Mouse (Mus musculus) limb, embryonic 11.5 days (tissue): Measurements from ENCODE around the gene Anxa11. TPM values are rescaled to one million over a fixed set of nuclear protein-coding genes. Genes with fewer than 3 reads are reported as not detected.
"Not testable (repeated sequence)": the region's sequence is repeated elsewhere in the genome, so short reads cannot be mapped to it uniquely, and the experiment has no call there.

Experiments
- ATAC-seq: fragments of 200-750 bp; cut with Nextera tagmentation; 2 replicates; pipeline ENCODE4 v1.8.0; 2017; ENCODE audit warnings: low read depth; ENCODE audit not compliant: insufficient number of reproducible peaks, low FRiP score, low TSS enrichment
- DNase-seq: peaks from one replicate; pipeline ENCODE4 v3.0.0-alpha.2; 2015; ENCODE audit warnings: low spot score
- H3K27ac ChIP-seq: fragments of 300-500 bp; sonication (generic); replicated peaks from 2 replicates; pipeline ENCODE4 v1.5.1; 2014; ENCODE audit warnings: low read depth, mild to moderate bottlenecking, low read length
- H3K27me3 ChIP-seq: fragments of 300-500 bp; sonication (generic); 2 replicates; pipeline ENCODE4 v1.6.1; 2014; ENCODE audit warnings: mild to moderate bottlenecking, low read length, mixed read lengths; ENCODE audit not compliant: control insufficient read depth, insufficient read depth
- H3K36me3 ChIP-seq: fragments of 300-500 bp; sonication (generic); 2 replicates; pipeline ENCODE4 v1.6.1; 2014; ENCODE audit warnings: mild to moderate bottlenecking, low read length, moderate library complexity, mixed read lengths; ENCODE audit not compliant: control insufficient read depth, insufficient read depth
- H3K4me1 ChIP-seq: fragments of 300-500 bp; sonication (generic); 2 replicates; pipeline ENCODE4 v1.6.1; 2014; ENCODE audit warnings: low read length, mixed read lengths; ENCODE audit not compliant: control insufficient read depth, insufficient read depth
- H3K4me2 ChIP-seq: fragments of 300-500 bp; sonication (generic); 2 replicates; pipeline ENCODE4 v1.6.1; 2014; ENCODE audit warnings: low read depth, mild to moderate bottlenecking, moderate library complexity; ENCODE audit not compliant: severe bottlenecking
- H3K4me3 ChIP-seq: fragments of 300-500 bp; sonication (generic); 2 replicates; pipeline ENCODE4 v1.5.1; 2014; ENCODE audit warnings: low read depth, low read length
- H3K9ac ChIP-seq: fragments of 300-500 bp; sonication (generic); 2 replicates; pipeline ENCODE4 v1.6.1; 2014; ENCODE audit warnings: mild to moderate bottlenecking, low read length
- H3K9me3 ChIP-seq: fragments of 300-500 bp; sonication (generic); 2 replicates; pipeline ENCODE4 v1.6.1; 2016; ENCODE audit warnings: low read length; ENCODE audit not compliant: control insufficient read depth
- WGBS: fragments of 180-500 bp; shearing (Covaris S2); extraction: QIAGEN DNeasy Blood & Tissue Kit; methylation state at CpG from one replicate; pipeline ENCODE4 v1.1.7; 2014; 5-methylcytosine and 5-hydroxymethylcytosine counted together
- polyA plus RNA-seq: library from polyadenylated mRNA; unstranded; fragments of >200 nt; fragmentation: Nextera tagmentation; extraction: Ambion mirVana; gene quantifications from 2 replicates; pipeline ENCODE4 v1.2.1, GENCODE M21; 2014

The Anxa11 gene
- polyA plus RNA-seq, 1 experiment from 2014 or later = 5.0 TPM

DNA sequence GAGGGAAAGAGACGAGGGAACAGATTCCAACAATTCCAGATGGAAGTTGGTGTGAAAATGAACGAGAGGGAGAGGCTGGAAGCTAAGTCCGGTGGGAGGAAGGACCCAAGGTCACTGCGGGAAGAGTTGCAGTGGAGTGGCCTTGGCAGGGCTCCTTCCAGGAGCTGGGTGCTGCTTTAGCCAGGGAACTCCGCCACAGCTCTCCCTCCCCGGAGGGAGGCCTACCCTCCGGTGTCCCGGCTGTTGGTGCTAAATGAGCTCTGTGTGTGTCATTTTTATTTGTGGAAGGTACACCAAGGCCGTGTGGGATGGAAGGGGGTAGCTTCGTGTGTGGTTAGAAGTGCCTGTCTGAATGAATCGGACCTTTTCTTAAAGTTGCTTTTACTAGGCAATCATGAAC is 24.9 kb downstream of the Anxa11 start:
- 75% methylated on average over 11 of the region's 11 CpGs for WGBS
- H3K4me3 ChIP-seq = no peak overlapping the region
- H3K4me1 ChIP-seq = no peaks in the 10 kb centered on the region
- DNase-seq (no peak), ATAC-seq (no peak)
- H3K27me3 ChIP-seq = no peaks in the 10 kb centered on the region
- H3K9ac ChIP-seq = no peak overlapping the region
- no peaks in the 10 kb centered on the region for H3K36me3 ChIP-seq
- H3K27ac ChIP-seq = no peak overlapping the region
- H3K4me2 ChIP-seq = no peak overlapping the region
- no peaks in the 10 kb centered on the region for H3K9me3 ChIP-seq

DNA sequence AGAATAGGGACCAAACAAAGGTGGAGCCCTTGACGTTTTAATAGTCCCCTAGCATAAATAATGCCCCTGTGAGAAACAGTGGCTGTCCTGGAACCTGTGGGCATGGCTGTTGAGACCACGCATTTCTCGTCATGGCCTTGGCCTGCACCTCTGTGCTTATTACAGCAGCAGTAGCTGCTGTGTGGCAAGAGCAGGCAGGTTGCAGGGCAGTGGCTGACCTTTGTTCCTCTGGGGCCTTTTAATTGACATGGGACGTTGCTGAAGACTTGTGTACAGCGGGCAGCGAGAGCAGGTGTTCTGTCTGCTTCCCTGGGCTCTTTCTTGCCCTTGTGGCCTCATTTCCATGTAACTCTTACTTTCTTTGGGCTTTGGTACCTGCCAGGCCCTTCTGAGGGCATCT is 25.9 kb downstream of the Anxa11 start:
- Histone ChIP-seq H3K4me2 (no peak overlapping the region), H3K4me3 (no peak overlapping the region), H3K9me3 (no peaks in the 10 kb centered on the region), H3K36me3 (no peaks in the 10 kb centered on the region), H3K27ac (no peak overlapping the region), H3K27me3 (no peaks in the 10 kb centered on the region), H3K9ac (no peak overlapping the region), H3K4me1 (no peaks in the 10 kb centered on the region)
- ATAC-seq (no peak), DNase-seq (no peak)
- 49% methylated on average over 6 of the region's 6 CpGs for WGBS

DNA sequence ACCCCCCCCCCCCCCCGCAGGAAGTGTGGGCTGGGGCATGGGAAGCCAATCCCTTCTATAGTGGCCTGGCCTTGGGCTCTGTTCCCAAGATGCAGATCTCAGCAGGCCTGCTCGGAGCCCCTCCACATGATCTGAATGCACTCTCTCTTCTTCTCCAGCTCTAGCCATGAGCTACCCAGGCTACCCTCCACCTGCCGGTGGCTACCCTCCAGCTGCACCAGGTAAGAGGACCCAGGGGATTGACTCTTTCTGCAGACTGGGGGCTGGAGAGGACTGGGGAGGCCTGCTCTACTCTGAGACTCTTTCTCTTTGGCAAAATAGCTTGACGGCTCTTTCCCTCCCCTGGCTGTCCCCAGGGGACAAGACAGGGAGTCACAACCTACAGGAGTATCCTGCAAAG is 26.8 kb downstream of the Anxa11 start:
- Histone ChIP-seq H3K9ac (no peak overlapping the region), H3K4me1 (no peaks in the 10 kb centered on the region), H3K27ac (no peak overlapping the region), H3K27me3 (no peaks in the 10 kb centered on the region), H3K9me3 (no peaks in the 10 kb centered on the region), H3K36me3 (no peaks in the 10 kb centered on the region), H3K4me2 (no peak overlapping the region), H3K4me3 (no peak overlapping the region)
- 85% methylated on average over 3 of the region's 4 CpGs for WGBS
- no peak for ATAC-seq
- DNase-seq = no peak

DNA sequence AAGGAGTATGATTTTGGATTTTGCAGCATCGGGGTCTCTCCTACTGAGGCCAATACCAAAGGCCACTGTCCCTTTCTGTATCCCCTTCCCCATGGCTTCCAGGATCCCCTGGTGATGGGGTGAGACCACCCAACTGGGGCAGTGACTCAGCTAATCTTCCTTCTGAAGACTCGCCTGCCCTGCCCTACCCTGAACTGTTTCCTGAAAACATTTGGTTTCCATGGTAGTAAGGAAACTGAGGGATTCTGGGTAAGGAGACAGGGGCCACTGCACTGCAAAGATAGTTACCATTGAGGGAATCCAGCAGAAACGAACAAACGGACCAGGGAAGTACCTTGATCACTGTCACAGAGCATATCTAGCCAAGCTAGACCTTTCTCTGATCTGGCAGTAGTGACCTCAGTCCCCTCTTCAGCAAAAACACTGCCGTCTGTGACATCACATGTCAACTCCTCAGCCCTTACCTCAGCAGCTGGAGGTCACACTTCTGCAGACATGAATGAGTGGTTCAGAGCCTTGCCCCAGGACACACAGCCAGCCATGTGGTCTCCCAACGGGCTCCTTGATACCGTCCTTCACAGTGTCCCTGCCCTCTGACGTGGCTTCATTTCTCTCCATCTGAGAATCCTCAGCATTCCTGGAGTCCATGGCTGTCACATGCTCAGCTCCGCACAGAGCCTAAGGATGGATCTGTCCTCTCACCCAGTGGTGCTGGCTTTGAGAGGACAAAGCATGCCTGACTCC is 27.4 kb downstream of the Anxa11 start:
- Histone ChIP-seq H3K9me3 (no peaks in the 10 kb centered on the region), H3K27me3 (no peaks in the 10 kb centered on the region), H3K4me2 (no peak overlapping the region), H3K4me3 (no peak overlapping the region), H3K4me1 (no peaks in the 10 kb centered on the region), H3K27ac (no peak overlapping the region), H3K9ac (no peak overlapping the region), H3K36me3 (no peaks in the 10 kb centered on the region)
- DNase-seq (no peak), ATAC-seq (no peak)
- 66% methylated on average over 9 of the region's 9 CpGs for WGBS

DNA sequence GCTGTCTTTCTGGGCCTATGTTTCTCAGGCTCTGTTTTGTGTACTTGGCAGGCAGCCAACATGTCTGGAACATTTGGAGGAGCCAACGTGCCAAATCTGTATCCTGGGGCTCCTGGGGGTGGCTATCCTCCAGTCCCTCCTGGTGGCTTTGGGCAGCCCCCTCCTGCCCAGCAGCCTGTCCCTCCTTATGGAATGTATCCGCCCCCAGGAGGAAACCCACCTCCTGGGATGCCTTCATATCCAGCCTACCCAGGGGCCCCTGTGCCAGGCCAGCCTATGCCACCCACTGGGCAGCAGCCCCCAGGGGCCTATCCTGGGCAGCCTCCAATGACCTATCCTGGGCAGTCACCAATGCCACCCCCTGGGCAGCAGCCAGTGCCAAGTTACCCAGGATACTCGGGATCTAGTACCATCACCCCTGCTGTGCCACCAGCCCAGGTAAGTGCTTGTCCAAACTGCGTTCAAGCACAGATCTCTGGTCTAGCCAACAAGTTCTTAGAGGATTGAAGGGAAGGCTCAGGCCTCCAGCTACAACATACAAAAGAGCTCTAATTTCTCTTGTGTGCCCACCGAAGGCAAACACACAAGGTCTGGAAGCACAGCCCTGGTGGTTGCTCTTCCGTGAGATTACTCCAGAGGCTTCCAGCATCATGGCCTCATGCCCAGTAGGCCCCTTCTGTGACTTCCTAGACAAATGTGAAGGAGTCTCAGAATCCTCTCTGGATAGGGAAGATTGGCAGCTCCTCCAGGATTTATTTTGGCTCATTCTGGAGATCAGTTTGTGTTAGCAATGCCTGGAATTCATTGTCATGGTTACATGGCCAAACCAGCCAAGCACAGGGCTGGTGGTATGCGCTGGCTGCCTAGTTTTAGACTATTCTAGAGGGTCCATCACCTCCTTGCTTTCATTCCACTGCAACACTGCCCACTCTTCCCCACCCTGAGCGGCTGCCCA is 30.8 kb downstream of the Anxa11 start:
- Histone ChIP-seq H3K4me2 (no peak overlapping the region), H3K9ac (no peak overlapping the region), H3K27me3 (no peaks in the 10 kb centered on the region), H3K9me3 (no peaks in the 10 kb centered on the region), H3K27ac (no peak overlapping the region), H3K4me3 (no peak overlapping the region), H3K36me3 (no peaks in the 10 kb centered on the region), H3K4me1 (no peaks in the 10 kb centered on the region)
- no peak for ATAC-seq
- no peak for DNase-seq
- 85% methylated on average over 8 of the region's 8 CpGs for WGBS

DNA sequence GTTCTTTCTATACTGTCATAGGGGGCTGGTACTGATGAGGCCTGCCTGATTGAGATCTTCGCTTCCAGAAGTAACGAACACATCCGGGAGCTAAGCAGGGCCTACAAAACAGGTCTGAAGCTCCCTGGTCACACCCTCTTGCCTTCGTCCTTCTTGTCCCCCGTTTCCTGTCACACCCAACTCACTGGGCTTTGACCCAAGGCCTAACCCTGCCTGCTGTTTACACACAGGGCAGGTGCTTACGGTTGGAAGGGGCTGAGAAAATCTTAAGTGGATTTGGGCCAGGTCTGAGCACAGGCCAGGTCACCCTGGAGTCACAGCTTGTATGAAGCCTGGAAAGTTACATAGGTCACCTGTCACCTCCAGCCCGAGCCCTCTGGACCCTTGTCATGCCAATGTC is 34.7 kb downstream of the Anxa11 start:
- H3K4me3 ChIP-seq, H3K27ac ChIP-seq, H3K36me3 ChIP-seq, ATAC-seq, H3K27me3 ChIP-seq, H3K4me2 ChIP-seq, H3K9me3 ChIP-seq, H3K4me1 ChIP-seq, H3K9ac ChIP-seq, DNase-seq: not testable (repeated sequence)
- WGBS = no CpG with 5 or more reads among the region's 7 CpGs

DNA sequence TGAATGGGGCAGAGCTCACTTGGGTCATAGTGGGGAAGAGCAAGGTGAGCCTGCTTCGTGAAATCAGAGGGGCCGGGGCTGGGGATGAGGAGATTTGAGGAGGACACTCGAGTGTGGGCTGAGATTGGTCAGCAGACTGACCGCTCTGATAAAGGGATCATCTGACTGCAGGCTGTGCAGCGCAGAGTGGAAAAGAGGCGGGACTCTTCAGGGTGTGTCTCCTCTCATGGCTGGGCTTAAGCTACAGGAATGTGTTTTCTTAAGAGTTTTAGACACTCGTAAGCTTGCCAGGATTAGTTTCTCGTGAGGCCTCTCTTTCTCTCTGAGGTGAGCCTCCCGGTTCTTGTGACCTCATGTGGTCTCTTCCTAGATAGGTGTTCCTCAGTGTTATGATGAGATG is 39.8 kb downstream of the Anxa11 start:
- not testable (repeated sequence) for H3K36me3 ChIP-seq, ATAC-seq, DNase-seq, H3K9me3 ChIP-seq, H3K4me2 ChIP-seq, H3K9ac ChIP-seq, H3K4me3 ChIP-seq, H3K27me3 ChIP-seq, H3K27ac ChIP-seq, H3K4me1 ChIP-seq
- WGBS = no CpG with 5 or more reads among the region's 9 CpGs

DNA sequence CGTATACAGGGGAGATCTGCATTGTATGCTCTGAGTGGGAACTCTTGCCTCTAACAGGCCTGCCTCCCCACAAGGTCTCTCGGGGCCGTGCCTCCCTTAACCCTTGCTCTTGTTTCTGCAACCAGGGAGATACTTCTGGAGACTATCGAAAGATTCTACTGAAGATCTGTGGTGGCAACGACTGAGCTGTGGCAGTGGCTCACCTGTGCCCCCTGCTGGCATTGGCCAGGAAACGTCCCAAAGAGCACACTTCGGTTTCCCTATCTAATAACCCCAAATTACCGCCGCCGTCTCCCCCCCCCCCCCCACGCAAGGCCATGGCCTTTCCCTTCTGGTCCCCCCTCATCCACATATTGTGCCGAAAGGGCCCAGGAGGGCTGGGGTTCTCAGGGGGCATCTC is 43.9 kb downstream of the Anxa11 start:
- H3K27me3 ChIP-seq, DNase-seq, ATAC-seq, H3K4me3 ChIP-seq, H3K4me2 ChIP-seq, H3K9me3 ChIP-seq, H3K4me1 ChIP-seq, H3K9ac ChIP-seq, H3K27ac ChIP-seq, H3K36me3 ChIP-seq: not testable (repeated sequence)
- no CpG with 5 or more reads among the region's 12 CpGs for WGBS
